Mouse (Mus musculus): ENCODE data around the gene Klre1. TPM values are rescaled to one million over a fixed set of nuclear protein-coding genes. Genes with fewer than 3 reads are reported as not detected.

Klre1 gene
- not detected in 2 replicates for polyA plus RNA-seq (2015; fragmentation: Nextera tagmentation; extraction: Ambion mirVana)

GRCm38 (mm10) chr6:129577605-129578004 lies at the start of gene Klre1:
Gene Klre1 (plus strand): TSS chr6:129577905.
- Histone ChIP-seq H3K9me3 (ENCODE audit: control insufficient read depth, low read length) (no peaks in the 10 kb centered on the region), H3K4me2 (ENCODE audit: low read depth, low read length) (no peak within 1 kb of the TSS), H3K9ac (ENCODE audit: low read length) (no peak within 1 kb of the TSS), H3K27me3 (ENCODE audit: control insufficient read depth, insufficient read depth, low read depth, low read length) (no peaks in the 10 kb centered on the region), H3K4me3 (ENCODE audit: low read length) (no peak within 1 kb of the TSS), H3K36me3 (ENCODE audit: control insufficient read depth, insufficient read depth, low read length) (no peaks in the 10 kb centered on the region), H3K4me1 (replicated peaks; ENCODE audit: control insufficient read depth, insufficient read depth, low read length) (no peaks in the 10 kb centered on the region), H3K27ac (ENCODE audit: low read length) (no peak within 1 kb of the TSS)
- ATAC-seq (ENCODE audit: low read depth), result no peak
- WGBS, result 89% methylated on average over 8 of the region's 8 CpGs

GRCm38 (mm10) chr6:129529605-129530004 lies 48.1 kb upstream of the Klre1 start:
- ATAC-seq (ENCODE audit: low read depth), result no peak
- 64% methylated on average over 1 of the region's 1 CpGs for WGBS
- Histone ChIP-seq H3K9ac (ENCODE audit: low read length) (no peak overlapping the region), H3K27ac (ENCODE audit: low read length) (no peak overlapping the region), H3K27me3 (ENCODE audit: control insufficient read depth, insufficient read depth, low read depth, low read length) (no peaks in the 10 kb centered on the region), H3K4me3 (ENCODE audit: low read length) (no peak overlapping the region), H3K36me3 (ENCODE audit: control insufficient read depth, insufficient read depth, low read length) (no peaks in the 10 kb centered on the region), H3K9me3 (ENCODE audit: control insufficient read depth, low read length) (no peaks in the 10 kb centered on the region), H3K4me2 (ENCODE audit: low read depth, low read length) (no peak overlapping the region), H3K4me1 (replicated peaks; ENCODE audit: control insufficient read depth, insufficient read depth, low read length) (peaks cover 11% of the 10 kb centered on the region)

GRCm38 (mm10) chr6:129530261-129530660 lies 47.4 kb upstream of the Klre1 start:
- Histone ChIP-seq H3K27ac (ENCODE audit: low read length) (no peak overlapping the region), H3K36me3 (ENCODE audit: control insufficient read depth, insufficient read depth, low read length) (no peaks in the 10 kb centered on the region), H3K4me3 (ENCODE audit: low read length) (no peak overlapping the region), H3K4me2 (ENCODE audit: low read depth, low read length) (no peak overlapping the region), H3K9me3 (ENCODE audit: control insufficient read depth, low read length) (no peaks in the 10 kb centered on the region), H3K9ac (ENCODE audit: low read length) (no peak overlapping the region), H3K27me3 (ENCODE audit: control insufficient read depth, insufficient read depth, low read depth, low read length) (no peaks in the 10 kb centered on the region), H3K4me1 (replicated peaks; ENCODE audit: control insufficient read depth, insufficient read depth, low read length) (peaks cover 17% of the 10 kb centered on the region)
- ATAC-seq (ENCODE audit: low read depth), result no peak

GRCm38 (mm10) chr6:129532556-129532941 lies 45.2 kb upstream of the Klre1 start:
- H3K9ac ChIP-seq (ENCODE audit: low read length), result peak overlapping the region; percentile 30; the same call in 1 of the 2 replicates

GRCm38 (mm10) chr6:129532942-129533860 lies 44.5 kb upstream of the Klre1 start, which contains the start of gene Gabarapl1:
Gene Gabarapl1 (plus strand): TSS chr6:129533160.
- H3K27me3 ChIP-seq (ENCODE audit: control insufficient read depth, insufficient read depth, low read depth, low read length), result no peaks in the 10 kb centered on the region
- peak within 1 kb of the TSS; percentile 83 for H3K4me2 ChIP-seq (ENCODE audit: low read depth, low read length)
- no peaks in the 10 kb centered on the region for H3K9me3 ChIP-seq (ENCODE audit: control insufficient read depth, low read length)
- peak within 1 kb of the TSS; percentile 75 for H3K9ac ChIP-seq (ENCODE audit: low read length)
- WGBS, result under 1% methylated on average over 55 of the region's 55 CpGs
- peaks cover 20% of the 10 kb centered on the region for H3K4me1 ChIP-seq (replicated peaks; ENCODE audit: control insufficient read depth, insufficient read depth, low read length)
- peak within 1 kb of the TSS; percentile 39 for H3K27ac ChIP-seq (ENCODE audit: low read length)
- H3K36me3 ChIP-seq (ENCODE audit: control insufficient read depth, insufficient read depth, low read length), result no peaks in the 10 kb centered on the region
- ATAC-seq (ENCODE audit: low read depth), result peak; percentile 89
- H3K4me3 ChIP-seq (ENCODE audit: low read length), result peak within 1 kb of the TSS; percentile 67

More at GRCm38 (mm10) chr6:129532556-129532941, 45.2 kb upstream of the Klre1 start:
- H3K27me3 ChIP-seq (ENCODE audit: control insufficient read depth, insufficient read depth, low read depth, low read length), result no peaks in the 10 kb centered on the region
- H3K27ac ChIP-seq (ENCODE audit: low read length), result peak overlapping the region; percentile 4; the same call in 1 of the 2 replicates
- peak; percentile 56 for ATAC-seq (ENCODE audit: low read depth)
- no peaks in the 10 kb centered on the region for H3K36me3 ChIP-seq (ENCODE audit: control insufficient read depth, insufficient read depth, low read length)
- H3K4me1 ChIP-seq (replicated peaks; ENCODE audit: control insufficient read depth, insufficient read depth, low read length), result peaks cover 20% of the 10 kb centered on the region
- 26% methylated on average over 7 of the region's 7 CpGs for WGBS
- H3K9me3 ChIP-seq (ENCODE audit: control insufficient read depth, low read length), result no peaks in the 10 kb centered on the region
- H3K4me3 ChIP-seq (ENCODE audit: low read length), result peak overlapping the region; percentile 67
- H3K4me2 ChIP-seq (ENCODE audit: low read depth, low read length), result peak overlapping the region; percentile 83

GRCm38 (mm10) chr6:129534057-129534456 lies 43.6 kb upstream of the Klre1 start:
- Histone ChIP-seq H3K27ac (ENCODE audit: low read length) (no peak overlapping the region), H3K36me3 (ENCODE audit: control insufficient read depth, insufficient read depth, low read length) (0 out of 2 replicates have a peak, but pooled peaks cover 2% of the 10 kb centered on the region), H3K4me1 (replicated peaks; ENCODE audit: control insufficient read depth, insufficient read depth, low read length) (peaks cover 20% of the 10 kb centered on the region), H3K9me3 (ENCODE audit: control insufficient read depth, low read length) (no peaks in the 10 kb centered on the region), H3K9ac (ENCODE audit: low read length) (peak overlapping the region; percentile 75), H3K4me2 (ENCODE audit: low read depth, low read length) (peak overlapping the region; percentile 83), H3K4me3 (ENCODE audit: low read length) (peak overlapping the region; percentile 67), H3K27me3 (ENCODE audit: control insufficient read depth, insufficient read depth, low read depth, low read length) (no peaks in the 10 kb centered on the region)
- peak; percentile 13; the same call in 1 of the 2 replicates for ATAC-seq (ENCODE audit: low read depth)
- 6% methylated on average over 9 of the region's 9 CpGs for WGBS

- Histone ChIP-seq H3K4me3 (ENCODE audit: low read length) (peak overlapping the region; percentile 67), H3K9me3 (ENCODE audit: control insufficient read depth, low read length) (no peaks in the 10 kb centered on the region), H3K4me1 (replicated peaks; ENCODE audit: control insufficient read depth, insufficient read depth, low read length) (peaks cover 20% of the 10 kb centered on the region), H3K36me3 (ENCODE audit: control insufficient read depth, insufficient read depth, low read length) (0 out of 2 replicates have a peak, but pooled peaks cover 2% of the 10 kb centered on the region), H3K9ac (ENCODE audit: low read length) (no peak overlapping the region), H3K27ac (ENCODE audit: low read length) (no peak overlapping the region), H3K27me3 (ENCODE audit: control insufficient read depth, insufficient read depth, low read depth, low read length) (no peaks in the 10 kb centered on the region), H3K4me2 (ENCODE audit: low read depth, low read length) (peak overlapping the region; percentile 83)
- peak; percentile 26; the same call in 1 of the 2 replicates for ATAC-seq (ENCODE audit: low read depth)
- WGBS, result 26% methylated on average over 4 of the region's 4 CpGs
These were observed 43.0 kb upstream of the Klre1 start for GRCm38 (mm10) chr6:129534627-129535190.

GRCm38 (mm10) chr6:129535723-129536122 lies 42.0 kb upstream of the Klre1 start:
- Histone ChIP-seq H3K4me1 (replicated peaks; ENCODE audit: control insufficient read depth, insufficient read depth, low read length) (peaks cover 20% of the 10 kb centered on the region), H3K4me2 (ENCODE audit: low read depth, low read length) (no peak overlapping the region; the same call in 1 of the 2 replicates), H3K27me3 (ENCODE audit: control insufficient read depth, insufficient read depth, low read depth, low read length) (no peaks in the 10 kb centered on the region), H3K9me3 (ENCODE audit: control insufficient read depth, low read length) (no peaks in the 10 kb centered on the region), H3K9ac (ENCODE audit: low read length) (no peak overlapping the region), H3K36me3 (ENCODE audit: control insufficient read depth, insufficient read depth, low read length) (0 out of 2 replicates have a peak, but pooled peaks cover 2% of the 10 kb centered on the region), H3K4me3 (ENCODE audit: low read length) (no peak overlapping the region), H3K27ac (ENCODE audit: low read length) (no peak overlapping the region)
- ATAC-seq (ENCODE audit: low read depth), result no peak
- WGBS, result 58% methylated on average over 4 of the region's 4 CpGs

- Histone ChIP-seq H3K4me2 (ENCODE audit: low read depth, low read length) (no peak overlapping the region), H3K27me3 (ENCODE audit: control insufficient read depth, insufficient read depth, low read depth, low read length) (no peaks in the 10 kb centered on the region), H3K9ac (ENCODE audit: low read length) (no peak overlapping the region), H3K4me3 (ENCODE audit: low read length) (no peak overlapping the region), H3K27ac (ENCODE audit: low read length) (no peak overlapping the region), H3K36me3 (ENCODE audit: control insufficient read depth, insufficient read depth, low read length) (peaks cover 8% of the 10 kb centered on the region), H3K9me3 (ENCODE audit: control insufficient read depth, low read length) (no peaks in the 10 kb centered on the region), H3K4me1 (replicated peaks; ENCODE audit: control insufficient read depth, insufficient read depth, low read length) (peaks cover 16% of the 10 kb centered on the region)
- ATAC-seq (ENCODE audit: low read depth), result no peak
- 80% methylated on average over 6 of the region's 6 CpGs for WGBS
These were observed 39.1 kb upstream of the Klre1 start for GRCm38 (mm10) chr6:129538555-129538954.
